Mouse (Mus musculus) forebrain, embryonic 13.5 days (tissue): Measurements from ENCODE around the gene Ccdc18. TPM values are rescaled to one million over a fixed set of nuclear protein-coding genes. Genes with fewer than 3 reads are reported as not detected.
"Not testable (repeated sequence)": the region's sequence is repeated elsewhere in the genome, so short reads cannot be mapped to it uniquely, and the experiment has no call there.

Experiments used
- ATAC-seq: fragments of 200-750 bp; cut with Nextera tagmentation; 2 replicates; pipeline ENCODE4 v1.8.0; 2017
- H3K27ac ChIP-seq: fragments of 300-500 bp; sonication (generic); 2 replicates; pipeline ENCODE4 v1.5.1; 2015; ENCODE audit warnings: inconsistent platforms, mild to moderate bottlenecking, moderate library complexity
- H3K27me3 ChIP-seq: fragments of 300-500 bp; sonication (generic); 2 replicates; pipeline ENCODE4 v1.6.1; 2015; ENCODE audit warnings: mild to moderate bottlenecking, inconsistent platforms
- H3K36me3 ChIP-seq: fragments of 300-500 bp; sonication (generic); 2 replicates; pipeline ENCODE4 v1.6.1; 2015; ENCODE audit warnings: mild to moderate bottlenecking, inconsistent platforms; ENCODE audit not compliant: poor library complexity, severe bottlenecking
- H3K4me1 ChIP-seq: fragments of 300-500 bp; sonication (generic); 2 replicates; pipeline ENCODE4 v1.6.1; 2015; ENCODE audit warnings: inconsistent platforms
- H3K4me2 ChIP-seq: fragments of 300-500 bp; sonication (generic); 2 replicates; pipeline ENCODE4 v1.6.1; 2015; ENCODE audit warnings: inconsistent platforms, mild to moderate bottlenecking, moderate library complexity
- H3K4me3 ChIP-seq: fragments of 300-500 bp; sonication (generic); 2 replicates; pipeline ENCODE4 v1.5.1; 2015; ENCODE audit warnings: mild to moderate bottlenecking, inconsistent platforms
- H3K9ac ChIP-seq: fragments of 300-500 bp; sonication (generic); 2 replicates; pipeline ENCODE4 v1.6.1; 2015; ENCODE audit warnings: mild to moderate bottlenecking, inconsistent platforms
- H3K9me3 ChIP-seq: fragments of 300-500 bp; sonication (generic); replicated peaks from 2 replicates; pipeline ENCODE4 v1.6.1; 2016; ENCODE audit warnings: inconsistent platforms
- WGBS: fragments of 180-500 bp; shearing (Covaris S2); methylation state at CpG from one replicate; pipeline ENCODE4 v1.1.7; 2015; 5-methylcytosine and 5-hydroxymethylcytosine counted together
- polyA plus RNA-seq: library from polyadenylated mRNA; unstranded; fragments of >200 nt; fragmentation: Nextera tagmentation; extraction: Ambion mirVana; gene quantifications from 2 replicates; pipeline ENCODE4 v1.2.1, GENCODE M21; 2015

Ccdc18 gene
- polyA plus RNA-seq, 1 experiment from 2014 or later, result 11.4 TPM

DNA sequence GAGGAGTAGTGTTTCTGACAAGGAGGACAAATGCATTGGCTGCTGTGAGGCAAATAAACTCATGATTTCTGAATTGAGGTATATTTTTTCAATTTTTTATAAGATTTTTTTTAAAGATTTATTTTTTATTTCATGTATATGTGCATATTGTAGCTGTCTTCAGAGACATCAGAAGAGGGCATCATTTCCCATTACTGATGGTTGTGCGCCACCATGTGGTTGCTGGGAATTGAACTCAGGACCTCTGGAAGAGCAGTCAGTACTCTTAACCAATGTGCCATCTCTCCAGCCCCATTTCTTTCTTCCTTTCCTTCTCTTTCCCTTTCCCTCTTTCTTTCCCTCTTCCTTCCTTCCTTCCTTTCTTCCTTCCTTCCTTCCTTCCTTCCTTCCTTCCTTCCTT is 31.0 kb downstream of the Ccdc18 start:
- no peak overlapping the region for H3K4me3 ChIP-seq
- no peak for ATAC-seq
- H3K9ac ChIP-seq, result no peak overlapping the region
- no peaks in the 10 kb centered on the region for H3K27me3 ChIP-seq
- no peaks in the 10 kb centered on the region for H3K36me3 ChIP-seq
- H3K27ac ChIP-seq, result no peak overlapping the region
- 10% methylated on average over 1 of the region's 1 CpGs for WGBS
- no peaks in the 10 kb centered on the region for H3K4me1 ChIP-seq
- no peak overlapping the region for H3K4me2 ChIP-seq
- no peaks in the 10 kb centered on the region for H3K9me3 ChIP-seq

DNA sequence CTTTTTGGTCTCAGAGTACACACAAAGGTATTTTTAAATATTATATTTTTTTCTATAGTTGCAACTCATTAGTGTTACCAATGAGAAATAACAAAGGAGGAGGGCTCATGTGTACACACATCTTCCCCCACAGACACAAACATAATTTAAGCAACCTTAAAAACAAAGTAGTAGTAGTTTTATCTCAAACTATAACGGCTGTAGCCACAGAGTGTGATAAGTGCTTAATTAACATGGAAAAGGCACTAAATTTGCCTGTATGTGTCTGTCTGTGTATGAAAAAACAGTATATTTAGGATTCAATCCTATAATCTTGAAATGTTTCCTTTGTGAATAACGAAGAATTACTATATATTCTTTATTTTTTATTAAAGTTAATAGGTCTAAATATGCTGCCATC is 51.4 kb downstream of the Ccdc18 start:
- ATAC-seq, result no peak
- Histone ChIP-seq H3K4me2 (no peak overlapping the region), H3K4me3 (no peak overlapping the region), H3K4me1 (no peaks in the 10 kb centered on the region), H3K27ac (no peak overlapping the region), H3K9ac (no peak overlapping the region), H3K27me3 (no peaks in the 10 kb centered on the region), H3K9me3 (no peaks in the 10 kb centered on the region), H3K36me3 (no peaks in the 10 kb centered on the region)
- 89% methylated on average over 2 of the region's 2 CpGs for WGBS

DNA sequence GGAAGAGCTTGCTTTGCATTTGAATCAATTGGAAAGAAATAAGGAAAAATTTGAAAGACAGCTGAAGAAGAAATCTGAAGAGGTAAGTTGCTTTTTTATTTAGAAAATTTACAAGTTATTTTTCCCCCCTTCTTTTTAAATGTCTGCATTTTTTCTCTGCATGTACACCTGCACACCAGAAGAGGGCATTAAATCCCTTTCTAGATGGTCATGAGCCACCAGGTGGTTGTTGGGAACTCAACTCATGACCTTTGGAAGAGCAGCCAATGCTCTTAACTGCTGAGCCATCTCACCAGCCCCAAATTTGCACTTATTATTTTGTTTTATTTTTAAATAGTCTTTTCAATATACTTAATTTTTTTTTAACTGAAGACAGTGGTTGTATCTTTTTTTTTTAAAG is 56.3 kb downstream of the Ccdc18 start:
- H3K27me3 ChIP-seq, result no peaks in the 10 kb centered on the region
- no peak for ATAC-seq
- no peaks in the 10 kb centered on the region for H3K36me3 ChIP-seq

DNA sequence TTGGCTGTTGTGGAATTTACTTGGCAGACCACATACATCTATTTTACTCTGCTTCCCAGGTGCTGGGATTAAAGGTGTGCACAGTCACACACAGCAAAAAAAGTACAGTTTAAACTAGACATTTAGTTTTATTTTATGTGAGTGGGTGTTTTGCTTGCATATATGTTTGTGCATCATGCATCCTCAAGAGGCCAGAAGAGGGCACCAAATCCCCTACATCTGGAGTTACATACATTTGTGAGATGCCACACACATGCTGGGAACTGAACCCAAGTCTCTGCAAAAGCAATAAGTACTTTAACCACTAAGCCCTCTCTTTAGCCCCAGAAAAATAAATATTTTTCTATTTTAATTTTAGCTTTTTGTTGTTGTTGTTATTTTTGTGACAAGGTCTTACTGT is 73.3 kb downstream of the Ccdc18 start:
- Histone ChIP-seq H3K4me3 (no peak overlapping the region), H3K27ac (no peak overlapping the region), H3K4me2 (no peak overlapping the region), H3K9ac (no peak overlapping the region), H3K4me1 (no peaks in the 10 kb centered on the region), H3K36me3 (no peaks in the 10 kb centered on the region), H3K27me3 (no peaks in the 10 kb centered on the region), H3K9me3 (no peaks in the 10 kb centered on the region)
- ATAC-seq, result no peak

More for the DNA sequence above, 56.3 kb downstream of the Ccdc18 start:
- no peak overlapping the region for H3K27ac ChIP-seq
- no peaks in the 10 kb centered on the region for H3K9me3 ChIP-seq
- H3K4me3 ChIP-seq, result no peak overlapping the region
- H3K9ac ChIP-seq, result no peak overlapping the region
- no peak overlapping the region for H3K4me2 ChIP-seq
- H3K4me1 ChIP-seq, result no peaks in the 10 kb centered on the region

DNA sequence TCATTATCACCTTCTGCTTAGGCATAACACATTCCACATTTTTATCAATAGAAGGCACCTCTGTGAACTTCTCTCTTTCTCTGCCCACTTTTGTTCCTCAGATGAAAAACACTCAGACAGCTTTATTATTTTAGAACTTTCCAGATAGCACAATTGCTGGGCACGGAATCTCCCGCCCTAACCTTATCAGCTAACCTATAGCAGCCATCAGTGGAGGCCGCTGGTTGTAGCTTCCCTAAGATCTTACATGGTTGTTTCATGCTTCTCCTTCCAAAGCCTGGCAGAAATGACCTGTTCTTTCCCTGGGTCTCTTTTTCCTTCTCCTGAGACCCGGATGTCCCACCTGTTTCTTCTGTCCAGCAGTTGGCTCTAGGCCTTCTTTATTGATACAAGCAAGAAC is 78.8 kb downstream of the Ccdc18 start:
- no peak for ATAC-seq
- H3K4me3 ChIP-seq, result no peak overlapping the region
- H3K9ac ChIP-seq, result no peak overlapping the region
- H3K4me1 ChIP-seq, result no peaks in the 10 kb centered on the region
- no peaks in the 10 kb centered on the region for H3K36me3 ChIP-seq
- WGBS, result 89% methylated on average over 4 of the region's 4 CpGs
- no peaks in the 10 kb centered on the region for H3K27me3 ChIP-seq
- no peak overlapping the region for H3K27ac ChIP-seq
- no peak overlapping the region for H3K4me2 ChIP-seq
- no peaks in the 10 kb centered on the region for H3K9me3 ChIP-seq

DNA sequence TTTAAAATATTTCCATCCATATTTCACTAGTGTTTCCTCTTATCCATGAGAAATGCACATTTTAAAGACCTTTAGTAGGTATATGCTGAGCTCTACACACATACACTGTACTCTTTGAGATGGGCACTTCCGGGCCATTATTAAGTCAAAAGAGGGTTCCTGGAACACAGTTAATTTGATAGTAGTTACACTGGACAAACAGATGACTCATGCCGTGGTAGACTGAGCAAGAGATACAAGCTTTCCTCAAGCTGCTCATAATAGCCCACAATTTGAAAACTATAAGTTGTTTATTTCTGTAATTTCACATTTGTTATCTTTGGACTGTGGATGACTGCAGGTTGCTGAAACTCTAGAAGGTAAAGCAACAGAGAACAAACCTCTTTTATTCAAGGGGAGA is 82.3 kb downstream of the Ccdc18 start:
- no peak for ATAC-seq
- H3K9me3 ChIP-seq, result no peaks in the 10 kb centered on the region
- H3K4me1 ChIP-seq, result no peaks in the 10 kb centered on the region
- WGBS, result 98% methylated on average over 2 of the region's 2 CpGs
- no peak overlapping the region for H3K27ac ChIP-seq
- H3K4me2 ChIP-seq, result no peak overlapping the region
- H3K4me3 ChIP-seq, result no peak overlapping the region
- 0 out of 2 replicates have a peak, but pooled peaks cover 4% of the 10 kb centered on the region for H3K36me3 ChIP-seq
- no peak overlapping the region for H3K9ac ChIP-seq
- H3K27me3 ChIP-seq, result no peaks in the 10 kb centered on the region

DNA sequence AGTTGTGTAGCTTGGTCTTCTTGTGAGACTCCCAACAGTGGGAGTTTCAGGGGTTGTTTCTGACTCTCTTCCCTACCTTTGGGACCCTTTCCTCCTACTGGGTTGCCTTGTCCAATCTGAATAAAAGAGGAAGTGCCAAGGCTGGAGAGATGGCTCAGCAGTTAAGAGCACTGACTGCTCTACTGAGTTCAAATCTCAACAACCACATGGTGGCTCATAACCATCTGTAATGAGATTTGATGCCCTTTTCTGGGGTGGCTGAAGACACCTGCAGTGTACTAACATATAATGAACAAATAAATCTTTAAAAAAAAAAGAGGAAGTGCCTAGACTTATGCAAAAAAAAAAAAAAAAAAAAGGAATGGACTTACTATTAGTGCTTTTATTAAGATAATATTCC is 91.4 kb downstream of the Ccdc18 start:
- H3K27ac ChIP-seq, result no peak overlapping the region
- H3K36me3 ChIP-seq, result 0 out of 2 replicates have a peak, but pooled peaks cover 3% of the 10 kb centered on the region
- H3K9ac ChIP-seq, result no peak overlapping the region

DNA sequence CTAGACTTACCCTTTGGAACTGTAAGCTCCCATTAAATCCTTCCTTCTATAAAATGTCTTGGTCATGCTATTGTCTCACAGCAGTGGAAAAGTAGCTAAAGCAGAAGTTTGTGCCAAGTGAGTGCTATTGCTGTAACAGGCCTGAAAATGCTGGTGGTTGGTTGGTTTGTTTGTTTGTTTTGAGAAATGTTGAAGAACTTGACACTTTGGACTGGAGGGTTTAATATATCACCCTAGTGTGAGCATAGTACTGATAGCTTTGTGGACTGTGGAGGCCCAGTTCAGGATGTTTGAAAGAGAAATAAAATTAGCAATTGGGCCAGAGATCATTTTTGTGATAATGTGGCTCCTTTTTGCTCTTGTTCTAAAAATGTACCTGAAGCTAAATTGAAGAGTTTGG is 93.5 kb downstream of the Ccdc18 start:
- ATAC-seq, result no peak
- no peaks in the 10 kb centered on the region for H3K9me3 ChIP-seq
- no peak overlapping the region for H3K9ac ChIP-seq
- H3K27me3 ChIP-seq, result no peaks in the 10 kb centered on the region
- no peaks in the 10 kb centered on the region for H3K36me3 ChIP-seq
- no peak overlapping the region for H3K27ac ChIP-seq
- no peak overlapping the region for H3K4me3 ChIP-seq
- H3K4me2 ChIP-seq, result no peak overlapping the region
- H3K4me1 ChIP-seq, result no peaks in the 10 kb centered on the region

More for the DNA sequence above, 91.4 kb downstream of the Ccdc18 start:
- no peaks in the 10 kb centered on the region for H3K9me3 ChIP-seq
- no peaks in the 10 kb centered on the region for H3K4me1 ChIP-seq
- no peak overlapping the region for H3K4me3 ChIP-seq
- H3K27me3 ChIP-seq, result no peaks in the 10 kb centered on the region
- no peak for ATAC-seq
- no peak overlapping the region for H3K4me2 ChIP-seq

DNA sequence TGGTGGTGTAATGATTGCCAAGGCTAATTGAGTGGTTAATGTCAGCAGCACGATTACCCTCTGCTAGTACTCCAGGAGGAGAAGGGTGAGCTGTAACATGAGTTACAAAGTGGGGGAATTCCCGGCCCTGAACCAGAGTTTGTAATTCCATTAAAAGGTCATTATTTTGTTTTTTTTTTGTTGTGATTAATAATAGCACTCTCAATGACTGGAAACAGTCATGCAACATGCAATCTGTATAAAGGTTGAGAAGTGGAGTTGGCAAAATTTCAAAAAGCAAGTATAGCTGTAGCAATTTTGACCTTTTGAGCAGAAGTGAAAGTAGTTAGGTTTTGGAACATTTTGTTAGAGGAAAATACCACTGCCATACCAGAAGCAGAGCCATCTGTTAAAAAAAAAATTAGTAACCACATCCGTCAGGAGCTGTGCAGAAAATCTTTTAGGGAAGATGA is 113.7 kb downstream of the Ccdc18 start:
- no peaks in the 10 kb centered on the region for H3K4me1 ChIP-seq
- no peaks in the 10 kb centered on the region for H3K9me3 ChIP-seq
- no peaks in the 10 kb centered on the region for H3K27me3 ChIP-seq
- no peak for ATAC-seq
- H3K4me3 ChIP-seq, result no peak overlapping the region
- WGBS, result 71% methylated on average over 3 of the region's 3 CpGs
- H3K36me3 ChIP-seq, result no peaks in the 10 kb centered on the region
- H3K4me2 ChIP-seq, result no peak overlapping the region
- no peak overlapping the region for H3K27ac ChIP-seq
- H3K9ac ChIP-seq, result no peak overlapping the region

DNA sequence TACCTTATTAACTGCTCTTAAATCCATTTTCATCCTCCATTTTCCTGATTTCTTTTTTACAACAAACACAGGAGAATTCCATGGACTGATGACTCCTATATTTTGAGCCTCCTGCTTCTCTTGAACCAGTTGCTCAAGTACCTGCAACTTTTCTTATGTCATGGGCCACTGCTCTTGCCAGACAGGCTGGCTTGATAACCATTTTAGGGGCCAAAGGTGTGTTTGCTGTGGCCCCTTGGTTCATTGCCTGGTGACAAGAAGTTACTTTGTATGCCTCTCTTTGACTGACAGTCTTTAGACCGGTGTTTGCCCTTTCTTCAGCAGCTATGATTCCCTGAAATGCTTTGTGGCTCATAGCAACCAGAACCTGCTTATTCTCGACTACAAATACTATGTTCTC is 117.4 kb downstream of the Ccdc18 start:
- Histone ChIP-seq H3K4me1 (no peaks in the 10 kb centered on the region), H3K4me3 (no peak overlapping the region), H3K9ac (no peak overlapping the region), H3K36me3 (no peaks in the 10 kb centered on the region), H3K27me3 (no peaks in the 10 kb centered on the region), H3K9me3 (no peaks in the 10 kb centered on the region), H3K27ac (no peak overlapping the region), H3K4me2 (no peak overlapping the region)
- no peak for ATAC-seq
- WGBS, result 76% methylated on average over 2 of the region's 2 CpGs

DNA sequence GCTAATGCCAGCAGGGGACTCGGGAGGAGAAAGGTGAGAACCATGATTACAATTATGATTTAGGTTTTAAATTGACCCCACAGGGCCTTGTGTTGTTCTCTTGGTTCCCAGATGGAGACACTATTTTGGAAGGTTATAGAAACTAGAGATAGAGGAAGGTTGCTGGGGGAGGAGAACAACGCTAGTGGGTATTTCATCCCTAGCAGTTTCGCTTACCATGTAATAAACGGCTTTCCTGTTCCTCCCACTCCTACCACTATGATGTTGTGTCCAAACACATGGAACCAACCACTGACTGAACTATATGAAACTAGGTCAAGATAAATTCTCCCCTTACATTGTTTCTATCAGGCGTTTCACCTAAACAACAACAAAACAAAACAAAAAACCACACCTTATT is 122.6 kb downstream of the Ccdc18 start:
- Histone ChIP-seq H3K4me1 (no peaks in the 10 kb centered on the region), H3K9ac (no peak overlapping the region), H3K4me3 (no peak overlapping the region), H3K27me3 (no peaks in the 10 kb centered on the region), H3K27ac (no peak overlapping the region), H3K9me3 (no peaks in the 10 kb centered on the region), H3K36me3 (no peaks in the 10 kb centered on the region), H3K4me2 (no peak overlapping the region)
- 83% methylated on average over 5 of the region's 5 CpGs for WGBS
- ATAC-seq, result no peak

DNA sequence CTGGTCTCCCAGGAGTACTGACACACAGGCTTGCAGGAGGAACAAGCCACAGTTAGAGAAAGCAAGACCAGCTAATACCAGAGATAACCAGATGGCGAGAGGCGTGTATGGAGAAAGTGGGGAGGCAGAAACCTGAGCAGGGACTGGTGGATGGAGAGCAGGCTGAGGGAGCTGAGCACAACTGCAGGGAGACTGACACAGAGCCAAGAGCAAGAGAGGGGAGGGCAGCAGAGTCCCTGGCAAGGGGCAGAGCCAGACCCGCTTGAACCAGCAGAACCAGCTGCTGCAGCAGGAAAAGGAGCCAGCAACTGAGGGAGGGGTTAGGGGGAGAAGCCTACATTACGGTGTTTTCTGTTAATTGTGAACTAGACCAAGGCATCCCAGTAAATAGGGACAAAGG is 130.0 kb downstream of the Ccdc18 start:
- Histone ChIP-seq H3K27ac (no peak overlapping the region), H3K9ac (peak overlapping the region; percentile 37; the same call in 1 of the 2 replicates), H3K36me3 (no peaks in the 10 kb centered on the region), H3K9me3 (no peaks in the 10 kb centered on the region), H3K27me3 (no peaks in the 10 kb centered on the region), H3K4me2 (no peak overlapping the region), H3K4me1 (no peaks in the 10 kb centered on the region), H3K4me3 (no peak overlapping the region)
- ATAC-seq, result no peak
- WGBS, result 46% methylated on average over 4 of the region's 4 CpGs

DNA sequence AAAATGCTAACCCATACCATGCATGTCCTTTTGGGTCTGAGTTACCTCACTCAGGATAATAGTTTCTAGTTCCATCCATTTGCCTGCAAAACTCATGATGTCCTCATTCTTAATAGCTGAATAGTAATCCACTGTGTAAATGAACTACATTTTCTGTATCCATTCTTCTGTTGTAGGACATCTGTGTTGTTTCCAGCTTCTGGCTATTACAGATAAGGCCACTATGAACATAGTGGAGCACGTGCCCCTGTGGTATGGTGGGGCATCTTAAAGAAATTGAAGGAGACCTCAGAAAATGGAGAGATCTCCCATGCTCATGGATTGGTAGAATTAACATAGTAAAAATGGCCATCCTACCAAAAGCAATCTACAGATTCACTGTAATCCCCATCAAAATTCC is 131.1 kb downstream of the Ccdc18 start:
- not testable (repeated sequence) for H3K4me3 ChIP-seq, H3K36me3 ChIP-seq, ATAC-seq, H3K4me2 ChIP-seq, H3K27ac ChIP-seq, H3K4me1 ChIP-seq, H3K27me3 ChIP-seq, H3K9me3 ChIP-seq, H3K9ac ChIP-seq
- WGBS, result 76% methylated on average over 1 of the region's 1 CpGs
